Mouse (Mus musculus) E14TG2a.4 (cell line): ENCODE data around the gene Schip1.

Source experiments
- CTCF ChIP-seq: conservative IDR thresholded peaks from 2 replicates; pipeline ENCODE4 v1.5.1; 2014; ENCODE audit warnings: low read length
- NANOG ChIP-seq: IDR thresholded peaks from 2 replicates; pipeline ENCODE4 v1.6.1; 2014; ENCODE audit warnings: borderline replicate concordance, low read length, mixed read lengths
- POU5F1 ChIP-seq: IDR thresholded peaks from 2 replicates; pipeline ENCODE4 v1.6.1; 2014; ENCODE audit warnings: low read length, borderline replicate concordance

- TF ChIP-seq CTCF (no peak), POU5F1 (no peak), NANOG (no peak)
These were observed 9.5 kb upstream of the Schip1 start for GRCm38 (mm10) chr3:68055071-68055470.
